Mouse (Mus musculus): ENCODE measurements around the gene Atp2c2. TPM values are rescaled to one million over a fixed set of nuclear protein-coding genes. Genes with fewer than 3 reads are reported as not detected.
A peak's percentile ranks its signal among the peaks of the same experiment; 100 is the strongest.

The Atp2c2 gene
- polyA plus RNA-seq, 1 experiment from 2014 or later, result 0.27 TPM

GRCm38 (mm10) chr8:119668447-119668846, 31.4 kb upstream of the Atp2c2 start:
- WGBS (ENCODE audit: insufficient replicate concordance), result 64% methylated on average over 9 of the region's 9 CpGs
- H3K4me1 ChIP-seq (ENCODE audit: control insufficient read depth, low read depth, low read length), result peaks cover 4% of the 10 kb centered on the region; the same call in 1 of the 2 replicates
- no peak overlapping the region for H3K9ac ChIP-seq (ENCODE audit: low read depth, low read length)
- no peak for ATAC-seq (ENCODE audit: low read depth)
- H3K27ac ChIP-seq (ENCODE audit: low read length), result no peak overlapping the region
- H3K36me3 ChIP-seq (ENCODE audit: control insufficient read depth, insufficient read depth), result no peaks in the 10 kb centered on the region
- H3K4me2 ChIP-seq (ENCODE audit: low read depth, low read length), result no peak overlapping the region
- H3K27me3 ChIP-seq (ENCODE audit: control insufficient read depth, insufficient read depth, low read depth, low read length), result no peaks in the 10 kb centered on the region; the same call in 1 of the 2 replicates
- H3K9me3 ChIP-seq (replicated peaks; ENCODE audit: control insufficient read depth, low read length), result no peaks in the 10 kb centered on the region
- no peak overlapping the region for H3K4me3 ChIP-seq (ENCODE audit: low read depth, low read length)

GRCm38 (mm10) chr8:119669284-119669683, 30.5 kb upstream of the Atp2c2 start:
- WGBS (ENCODE audit: insufficient replicate concordance), result 30% methylated on average over 12 of the region's 12 CpGs

GRCm38 (mm10) chr8:119670419-119671091, 29.3 kb upstream of the Atp2c2 start:
- H3K9ac ChIP-seq (ENCODE audit: low read depth, low read length), result no peak overlapping the region
- WGBS (ENCODE audit: insufficient replicate concordance), result 43% methylated on average over 16 of the region's 16 CpGs
- no peaks in the 10 kb centered on the region for H3K36me3 ChIP-seq (ENCODE audit: control insufficient read depth, insufficient read depth)
- H3K27me3 ChIP-seq (ENCODE audit: control insufficient read depth, insufficient read depth, low read depth, low read length), result no peaks in the 10 kb centered on the region; the same call in 1 of the 2 replicates
- no peaks in the 10 kb centered on the region for H3K9me3 ChIP-seq (replicated peaks; ENCODE audit: control insufficient read depth, low read length)
- no peak overlapping the region for H3K4me3 ChIP-seq (ENCODE audit: low read depth, low read length)
- peaks cover 4% of the 10 kb centered on the region; the same call in 1 of the 2 replicates for H3K4me1 ChIP-seq (ENCODE audit: control insufficient read depth, low read depth, low read length)
- ATAC-seq (ENCODE audit: low read depth), result 0 out of 2 replicates have a peak, but pooled peaks have one; percentile 17
- no peak overlapping the region for H3K4me2 ChIP-seq (ENCODE audit: low read depth, low read length)
- H3K27ac ChIP-seq (ENCODE audit: low read length), result no peak overlapping the region

More at GRCm38 (mm10) chr8:119669284-119669683, 30.5 kb upstream of the Atp2c2 start:
- Histone ChIP-seq H3K36me3 (ENCODE audit: control insufficient read depth, insufficient read depth) (no peaks in the 10 kb centered on the region), H3K4me1 (ENCODE audit: control insufficient read depth, low read depth, low read length) (peaks cover 4% of the 10 kb centered on the region; the same call in 1 of the 2 replicates), H3K4me3 (ENCODE audit: low read depth, low read length) (no peak overlapping the region), H3K9me3 (replicated peaks; ENCODE audit: control insufficient read depth, low read length) (no peaks in the 10 kb centered on the region), H3K27me3 (ENCODE audit: control insufficient read depth, insufficient read depth, low read depth, low read length) (no peaks in the 10 kb centered on the region; the same call in 1 of the 2 replicates), H3K4me2 (ENCODE audit: low read depth, low read length) (no peak overlapping the region), H3K9ac (ENCODE audit: low read depth, low read length) (no peak overlapping the region), H3K27ac (ENCODE audit: low read length) (no peak overlapping the region)
- no peak for ATAC-seq (ENCODE audit: low read depth)

- Histone ChIP-seq H3K4me2 (ENCODE audit: low read depth, low read length) (no peak overlapping the region), H3K27me3 (ENCODE audit: control insufficient read depth, insufficient read depth, low read depth, low read length) (no peaks in the 10 kb centered on the region; the same call in 1 of the 2 replicates), H3K4me1 (ENCODE audit: control insufficient read depth, low read depth, low read length) (peaks cover 4% of the 10 kb centered on the region; the same call in 1 of the 2 replicates), H3K36me3 (ENCODE audit: control insufficient read depth, insufficient read depth) (no peaks in the 10 kb centered on the region), H3K4me3 (ENCODE audit: low read depth, low read length) (no peak overlapping the region), H3K27ac (ENCODE audit: low read length) (no peak overlapping the region), H3K9me3 (replicated peaks; ENCODE audit: control insufficient read depth, low read length) (no peaks in the 10 kb centered on the region), H3K9ac (ENCODE audit: low read depth, low read length) (no peak overlapping the region)
- ATAC-seq (ENCODE audit: low read depth), result no peak
- 64% methylated on average over 9 of the region's 11 CpGs for WGBS (ENCODE audit: insufficient replicate concordance)
These were observed 25.7 kb upstream of the Atp2c2 start for GRCm38 (mm10) chr8:119673976-119674555.

GRCm38 (mm10) chr8:119675457-119675856, 24.4 kb upstream of the Atp2c2 start:
- H3K4me2 ChIP-seq (ENCODE audit: low read depth, low read length), result no peak overlapping the region
- WGBS (ENCODE audit: insufficient replicate concordance), result 67% methylated on average over 5 of the region's 5 CpGs
- no peak for ATAC-seq (ENCODE audit: low read depth)

GRCm38 (mm10) chr8:119676389-119676788, 23.4 kb upstream of the Atp2c2 start:
- ATAC-seq (ENCODE audit: low read depth), result no peak
- no peak overlapping the region for H3K9ac ChIP-seq (ENCODE audit: low read depth, low read length)
- no peak overlapping the region for H3K27ac ChIP-seq (ENCODE audit: low read length)
- no peaks in the 10 kb centered on the region for H3K9me3 ChIP-seq (replicated peaks; ENCODE audit: control insufficient read depth, low read length)
- H3K4me1 ChIP-seq (ENCODE audit: control insufficient read depth, low read depth, low read length), result no peaks in the 10 kb centered on the region; the same call in 1 of the 2 replicates
- no peaks in the 10 kb centered on the region; the same call in 1 of the 2 replicates for H3K27me3 ChIP-seq (ENCODE audit: control insufficient read depth, insufficient read depth, low read depth, low read length)
- H3K4me2 ChIP-seq (ENCODE audit: low read depth, low read length), result no peak overlapping the region
- H3K4me3 ChIP-seq (ENCODE audit: low read depth, low read length), result no peak overlapping the region
- no peaks in the 10 kb centered on the region for H3K36me3 ChIP-seq (ENCODE audit: control insufficient read depth, insufficient read depth)
- WGBS (ENCODE audit: insufficient replicate concordance), result 2% methylated on average over 8 of the region's 8 CpGs

More at GRCm38 (mm10) chr8:119675457-119675856, 24.4 kb upstream of the Atp2c2 start:
- no peaks in the 10 kb centered on the region; the same call in 1 of the 2 replicates for H3K27me3 ChIP-seq (ENCODE audit: control insufficient read depth, insufficient read depth, low read depth, low read length)
- no peaks in the 10 kb centered on the region for H3K9me3 ChIP-seq (replicated peaks; ENCODE audit: control insufficient read depth, low read length)
- H3K4me1 ChIP-seq (ENCODE audit: control insufficient read depth, low read depth, low read length), result peaks cover 3% of the 10 kb centered on the region; the same call in 1 of the 2 replicates
- no peak overlapping the region for H3K4me3 ChIP-seq (ENCODE audit: low read depth, low read length)
- H3K27ac ChIP-seq (ENCODE audit: low read length), result no peak overlapping the region
- H3K9ac ChIP-seq (ENCODE audit: low read depth, low read length), result no peak overlapping the region
- no peaks in the 10 kb centered on the region for H3K36me3 ChIP-seq (ENCODE audit: control insufficient read depth, insufficient read depth)

- Histone ChIP-seq H3K4me3 (ENCODE audit: low read depth, low read length) (no peak overlapping the region), H3K4me2 (ENCODE audit: low read depth, low read length) (peak overlapping the region; percentile 12), H3K9ac (ENCODE audit: low read depth, low read length) (no peak overlapping the region), H3K27me3 (ENCODE audit: control insufficient read depth, insufficient read depth, low read depth, low read length) (no peaks in the 10 kb centered on the region; the same call in 1 of the 2 replicates), H3K4me1 (ENCODE audit: control insufficient read depth, low read depth, low read length) (no peaks in the 10 kb centered on the region; the same call in 1 of the 2 replicates), H3K27ac (ENCODE audit: low read length) (no peak overlapping the region), H3K36me3 (ENCODE audit: control insufficient read depth, insufficient read depth) (no peaks in the 10 kb centered on the region), H3K9me3 (replicated peaks; ENCODE audit: control insufficient read depth, low read length) (no peaks in the 10 kb centered on the region)
- WGBS (ENCODE audit: insufficient replicate concordance), result 10% methylated on average over 18 of the region's 18 CpGs
- ATAC-seq (ENCODE audit: low read depth), result no peak
These were observed 21.5 kb upstream of the Atp2c2 start for GRCm38 (mm10) chr8:119678138-119678843.

- H3K4me3 ChIP-seq (ENCODE audit: low read depth, low read length), result no peak overlapping the region
- no peak overlapping the region for H3K27ac ChIP-seq (ENCODE audit: low read length)
- no peak for ATAC-seq (ENCODE audit: low read depth)
- WGBS (ENCODE audit: insufficient replicate concordance), result 60% methylated on average over 14 of the region's 14 CpGs
- no peaks in the 10 kb centered on the region; the same call in 1 of the 2 replicates for H3K27me3 ChIP-seq (ENCODE audit: control insufficient read depth, insufficient read depth, low read depth, low read length)
- H3K36me3 ChIP-seq (ENCODE audit: control insufficient read depth, insufficient read depth), result no peaks in the 10 kb centered on the region
- no peak overlapping the region for H3K4me2 ChIP-seq (ENCODE audit: low read depth, low read length)
- H3K4me1 ChIP-seq (ENCODE audit: control insufficient read depth, low read depth, low read length), result no peaks in the 10 kb centered on the region; the same call in 1 of the 2 replicates
- H3K9ac ChIP-seq (ENCODE audit: low read depth, low read length), result no peak overlapping the region
- no peaks in the 10 kb centered on the region for H3K9me3 ChIP-seq (replicated peaks; ENCODE audit: control insufficient read depth, low read length)
These were observed 20.6 kb upstream of the Atp2c2 start for GRCm38 (mm10) chr8:119679184-119679583.
